In genomic region chr17:5025400-5025799, GRCm38 (mm10) we compare ENCODE assay signal across 27 mouse cellular contexts.
"Had no signal": no experiment of that assay in that cellular context is flagged by ENCODE, and none has a peak within 500 bp of the region (broad histone marks: within the 10 kb centered on the region; RNA-seq: fewer than 3 reads in every experiment).

No protein-coding gene starts in this region.

- DNase-seq: cerebellum, adult 9-11 months; cerebellum, postnatal 10 days; cerebellum, postnatal 14 days; cerebellum, postnatal 25 days; cerebellum, postnatal 36 days; embryo, embryonic 11 days; forebrain, postnatal 0 days; gastrocnemius, adult 2 months; gastrocnemius, postnatal 10 days; gastrocnemius, postnatal 14 days; gastrocnemius, postnatal 25 days; heart, adult 11 months; heart, adult 18-20 months; heart, adult 2 months had no signal

- H3K27me3 ChIP-seq: embryonic facial prominence, embryonic 12.5 days; embryonic facial prominence, embryonic 13.5 days; embryonic facial prominence, embryonic 15.5 days; forebrain, embryonic 12.5 days; forebrain, embryonic 13.5 days; forebrain, embryonic 15.5 days had no signal

- H3K9me3 ChIP-seq: embryonic facial prominence, embryonic 10.5 days; embryonic facial prominence, embryonic 12.5 days; embryonic facial prominence, embryonic 13.5 days; embryonic facial prominence, embryonic 15.5 days; forebrain, embryonic 12.5 days; forebrain, embryonic 13.5 days; forebrain, embryonic 15.5 days; heart, embryonic 10.5 days had no signal

- H3K4me2 ChIP-seq: embryonic facial prominence, embryonic 12.5 days; embryonic facial prominence, embryonic 13.5 days; embryonic facial prominence, embryonic 15.5 days; forebrain, embryonic 12.5 days; forebrain, embryonic 13.5 days; forebrain, embryonic 15.5 days; heart, embryonic 11.5 days had no signal

- H3K36me3 ChIP-seq: embryonic facial prominence, embryonic 10.5 days; embryonic facial prominence, embryonic 12.5 days; embryonic facial prominence, embryonic 13.5 days; embryonic facial prominence, embryonic 15.5 days; forebrain, embryonic 10.5 days; forebrain, embryonic 12.5 days; forebrain, embryonic 15.5 days; heart, embryonic 10.5 days had no signal

- H3K27ac ChIP-seq: embryonic facial prominence, embryonic 10.5 days; embryonic facial prominence, embryonic 12.5 days; embryonic facial prominence, embryonic 13.5 days; embryonic facial prominence, embryonic 15.5 days; forebrain, embryonic 10.5 days; forebrain, embryonic 12.5 days; forebrain, embryonic 13.5 days; forebrain, embryonic 15.5 days; gastrocnemius, adult 2 months; heart, adult 2 months; heart, embryonic 10.5 days had no signal

- H3K4me3 ChIP-seq: embryonic facial prominence, embryonic 10.5 days; embryonic facial prominence, embryonic 12.5 days; embryonic facial prominence, embryonic 13.5 days; embryonic facial prominence, embryonic 15.5 days; erythroblast, embryonic 14.5 days; forebrain, embryonic 10.5 days; forebrain, embryonic 12.5 days; forebrain, embryonic 13.5 days; forebrain, embryonic 15.5 days; gastrocnemius, adult 2 months; heart, adult 2 months; heart, embryonic 10.5 days had no signal

- ATAC-seq: forebrain, embryonic 13.5 days; forebrain, embryonic 14.5 days; forebrain, embryonic 15.5 days; forebrain, embryonic 16.5 days; forebrain, postnatal 0 days had no signal

- H3K9ac ChIP-seq: embryonic facial prominence, embryonic 12.5 days; embryonic facial prominence, embryonic 13.5 days; embryonic facial prominence, embryonic 15.5 days; forebrain, embryonic 12.5 days; forebrain, embryonic 13.5 days; forebrain, embryonic 15.5 days; forebrain, postnatal 0 days had no signal
